Mouse (Mus musculus): ENCODE data around the gene Supt16.

Supt16 gene

DNA sequence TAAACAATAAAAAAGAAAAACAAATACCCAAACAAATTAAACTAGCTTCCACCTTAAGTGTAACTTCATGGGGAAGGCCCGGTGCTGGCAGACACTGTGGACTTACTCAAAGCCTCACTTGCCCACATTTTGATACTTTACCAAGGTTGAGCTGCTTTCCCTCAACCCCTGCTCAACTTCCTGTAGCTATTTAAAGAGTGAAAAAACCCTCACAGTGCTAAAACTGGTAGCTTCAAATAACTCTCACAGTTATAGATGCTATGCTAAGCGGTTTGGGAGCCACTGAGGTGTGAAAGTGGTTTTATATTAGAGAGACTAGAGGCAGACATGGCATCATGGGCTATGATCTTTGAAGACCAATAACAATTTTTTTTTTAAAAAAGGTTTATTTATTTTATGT is 30.6 kb downstream of the Supt16 start:
- TF ChIP-seq CTCF (conservative IDR thresholded peaks at IDR 0.05; ENCODE audit: low read length) (no peak), NANOG (IDR thresholded peaks at IDR 0.05; ENCODE audit: borderline replicate concordance, low read length) (no peak), POU5F1 (IDR thresholded peaks at IDR 0.05; ENCODE audit: borderline replicate concordance, low read length) (no peak)
- H3K4me3 ChIP-seq (replicated peaks; ENCODE audit: low read length): no peak overlapping the region
- H3K36me3 ChIP-seq (ENCODE audit: insufficient read depth, low read length): peaks cover 86% of the 10 kb centered on the region
- no peaks in the 10 kb centered on the region for H3K27me3 ChIP-seq (ENCODE audit: insufficient read depth, low read length)
- peaks cover 7% of the 10 kb centered on the region; the same call in 1 of the 2 replicates for H3K4me1 ChIP-seq (replicated peaks; ENCODE audit: low read depth, low read length)
- H3K9me3 ChIP-seq (ENCODE audit: low read length): no peaks in the 10 kb centered on the region

DNA sequence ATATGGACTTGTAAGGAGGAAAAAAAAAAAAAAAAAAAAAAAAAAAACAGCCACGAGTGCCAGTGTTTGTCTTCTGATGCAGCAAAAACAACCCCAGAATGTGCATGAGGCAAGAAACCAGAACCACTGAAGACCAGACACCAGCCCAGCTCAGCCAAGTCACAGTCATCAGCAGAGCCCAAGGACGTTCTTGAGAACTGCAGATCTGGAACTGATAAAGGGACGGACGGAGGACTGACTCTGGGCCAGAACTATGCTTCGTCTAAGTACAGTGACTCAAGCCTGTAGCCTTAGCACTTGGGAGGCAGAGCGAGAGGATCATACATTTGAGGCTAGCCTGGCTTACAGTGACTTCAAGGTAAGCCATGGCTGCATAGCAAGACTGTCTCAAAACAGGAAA is 36.3 kb downstream of the Supt16 start:
- H3K9me3 ChIP-seq (ENCODE audit: low read length): no peaks in the 10 kb centered on the region
- H3K4me3 ChIP-seq (replicated peaks; ENCODE audit: low read length): no peak overlapping the region
- H3K27me3 ChIP-seq (ENCODE audit: insufficient read depth, low read length): no peaks in the 10 kb centered on the region
- peaks cover 77% of the 10 kb centered on the region for H3K36me3 ChIP-seq (ENCODE audit: insufficient read depth, low read length)
- no peak for TF ChIP-seq CTCF (conservative IDR thresholded peaks at IDR 0.05; ENCODE audit: low read length)
- TF ChIP-seq POU5F1 (IDR thresholded peaks at IDR 0.05; ENCODE audit: borderline replicate concordance, low read length): no peak
- no peak for TF ChIP-seq NANOG (IDR thresholded peaks at IDR 0.05; ENCODE audit: borderline replicate concordance, low read length)
- peaks cover 5% of the 10 kb centered on the region; the same call in 1 of the 2 replicates for H3K4me1 ChIP-seq (replicated peaks; ENCODE audit: low read depth, low read length)

DNA sequence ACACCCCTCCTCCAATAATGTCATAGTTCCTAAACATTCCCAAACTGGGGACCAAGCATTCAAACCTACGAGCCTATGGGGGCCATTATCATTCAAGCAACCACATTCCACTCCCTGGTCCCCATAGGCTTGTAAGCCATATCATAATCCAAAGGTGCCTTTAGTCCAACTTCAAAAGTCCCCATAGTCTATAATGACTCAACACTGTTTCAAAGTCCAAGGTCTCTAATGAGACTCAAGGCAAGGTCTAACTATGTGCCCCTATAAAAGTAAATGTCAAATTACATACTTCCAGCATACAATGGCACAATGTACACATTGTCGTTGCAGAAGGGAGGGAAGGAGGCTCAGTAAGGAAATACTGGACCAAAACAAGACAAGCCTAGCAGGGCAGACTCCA is 42.2 kb downstream of the Supt16 start:
- peaks cover 20% of the 10 kb centered on the region for H3K36me3 ChIP-seq (ENCODE audit: insufficient read depth, low read length)
- no peak for TF ChIP-seq NANOG (IDR thresholded peaks at IDR 0.05; ENCODE audit: borderline replicate concordance, low read length)
- no peak for TF ChIP-seq CTCF (conservative IDR thresholded peaks at IDR 0.05; ENCODE audit: low read length)
- no peak for TF ChIP-seq POU5F1 (IDR thresholded peaks at IDR 0.05; ENCODE audit: borderline replicate concordance, low read length)
- H3K4me1 ChIP-seq (replicated peaks; ENCODE audit: low read depth, low read length): peaks cover 3% of the 10 kb centered on the region; the same call in 1 of the 2 replicates
- H3K4me3 ChIP-seq (replicated peaks; ENCODE audit: low read length): no peak overlapping the region
- no peaks in the 10 kb centered on the region for H3K27me3 ChIP-seq (ENCODE audit: insufficient read depth, low read length)
- H3K9me3 ChIP-seq (ENCODE audit: low read length): no peaks in the 10 kb centered on the region

DNA sequence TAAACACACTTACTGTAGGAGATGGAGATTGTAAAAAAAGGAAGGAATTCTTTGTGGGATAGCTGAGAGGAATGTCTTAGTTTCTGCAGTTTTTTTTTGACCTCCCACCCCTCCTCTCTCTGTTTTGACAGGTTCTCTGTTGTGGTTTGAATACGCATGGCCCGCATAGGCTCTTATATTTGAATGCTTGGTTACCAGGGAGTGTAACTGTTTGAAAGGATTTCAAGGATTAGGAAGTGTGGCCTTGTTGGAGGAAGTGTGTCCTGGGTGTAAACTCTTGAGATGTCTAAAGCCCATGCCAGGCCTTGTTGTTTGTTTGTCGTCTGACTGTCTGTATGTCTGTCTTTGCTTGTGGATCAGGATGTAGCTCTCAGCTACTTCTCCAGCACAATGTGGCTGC is 44.6 kb downstream of the Supt16 start:
- no peak for TF ChIP-seq CTCF (conservative IDR thresholded peaks at IDR 0.05; ENCODE audit: low read length)
- no peak for TF ChIP-seq POU5F1 (IDR thresholded peaks at IDR 0.05; ENCODE audit: borderline replicate concordance, low read length)
- TF ChIP-seq NANOG (IDR thresholded peaks at IDR 0.05; ENCODE audit: borderline replicate concordance, low read length): no peak
- H3K4me1 ChIP-seq (replicated peaks; ENCODE audit: low read depth, low read length): peaks cover 9% of the 10 kb centered on the region
- H3K4me3 ChIP-seq (replicated peaks; ENCODE audit: low read length): no peak overlapping the region
- no peaks in the 10 kb centered on the region for H3K9me3 ChIP-seq (ENCODE audit: low read length)
- H3K36me3 ChIP-seq (ENCODE audit: insufficient read depth, low read length): no peaks in the 10 kb centered on the region
- no peaks in the 10 kb centered on the region for H3K27me3 ChIP-seq (ENCODE audit: insufficient read depth, low read length)

DNA sequence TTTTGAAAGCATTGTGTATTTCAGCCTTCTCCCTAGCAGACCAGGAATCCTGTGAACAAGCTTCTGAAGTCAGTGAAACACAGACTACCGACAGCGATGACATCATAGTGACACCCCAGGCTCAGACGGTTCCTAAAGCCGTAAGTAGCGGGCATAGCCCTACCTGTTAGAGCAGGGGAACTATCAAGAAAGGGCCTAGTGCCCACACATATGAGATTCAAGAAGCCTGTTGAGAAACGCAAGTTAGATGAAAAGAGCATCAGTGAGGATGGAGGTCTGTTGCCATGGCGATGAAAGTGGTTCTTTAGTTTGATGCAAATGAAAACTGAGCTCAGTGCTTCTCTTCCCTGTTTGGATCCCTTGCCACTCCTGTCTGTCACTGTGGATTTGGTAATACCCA is 45.0 kb downstream of the Supt16 start:
- Histone ChIP-seq H3K9me3 (ENCODE audit: low read length) (no peaks in the 10 kb centered on the region), H3K36me3 (ENCODE audit: insufficient read depth, low read length) (no peaks in the 10 kb centered on the region), H3K4me1 (replicated peaks; ENCODE audit: low read depth, low read length) (peaks cover 10% of the 10 kb centered on the region), H3K27me3 (ENCODE audit: insufficient read depth, low read length) (no peaks in the 10 kb centered on the region), H3K4me3 (replicated peaks; ENCODE audit: low read length) (no peak overlapping the region)
- 0 out of 2 replicates have a peak, but pooled peaks have one; percentile 3 for TF ChIP-seq CTCF (conservative IDR thresholded peaks at IDR 0.05; ENCODE audit: low read length)
- TF ChIP-seq POU5F1 (IDR thresholded peaks at IDR 0.05; ENCODE audit: borderline replicate concordance, low read length): no peak

GRCm38 (mm10) chr14:52149888-52150287 is 47.3 kb downstream of the Supt16 start:
- H3K4me1 ChIP-seq (replicated peaks; ENCODE audit: low read depth, low read length): peaks cover 26% of the 10 kb centered on the region
- H3K9me3 ChIP-seq (ENCODE audit: low read length): no peaks in the 10 kb centered on the region
- H3K4me3 ChIP-seq (replicated peaks; ENCODE audit: low read length): no peak overlapping the region
- H3K36me3 ChIP-seq (ENCODE audit: insufficient read depth, low read length): peaks cover 8% of the 10 kb centered on the region
- no peak for TF ChIP-seq NANOG (IDR thresholded peaks at IDR 0.05; ENCODE audit: borderline replicate concordance, low read length)
- no peak for TF ChIP-seq POU5F1 (IDR thresholded peaks at IDR 0.05; ENCODE audit: borderline replicate concordance, low read length)
- no peak for TF ChIP-seq CTCF (conservative IDR thresholded peaks at IDR 0.05; ENCODE audit: low read length)
- no peaks in the 10 kb centered on the region for H3K27me3 ChIP-seq (ENCODE audit: insufficient read depth, low read length)

- no peaks in the 10 kb centered on the region for H3K27me3 ChIP-seq (ENCODE audit: insufficient read depth, low read length)
- no peaks in the 10 kb centered on the region for H3K9me3 ChIP-seq (ENCODE audit: low read length)
- H3K4me3 ChIP-seq (replicated peaks; ENCODE audit: low read length): peak overlapping the region; percentile 32; the same call in 1 of the 2 replicates
- TF ChIP-seq POU5F1 (IDR thresholded peaks at IDR 0.05; ENCODE audit: borderline replicate concordance, low read length): no peak
- TF ChIP-seq CTCF (conservative IDR thresholded peaks at IDR 0.05; ENCODE audit: low read length): peak; percentile 77
- no peak for TF ChIP-seq NANOG (IDR thresholded peaks at IDR 0.05; ENCODE audit: borderline replicate concordance, low read length)
- peaks cover 52% of the 10 kb centered on the region for H3K4me1 ChIP-seq (replicated peaks; ENCODE audit: low read depth, low read length)
- peaks cover 9% of the 10 kb centered on the region for H3K36me3 ChIP-seq (ENCODE audit: insufficient read depth, low read length)
Measured at GRCm38 (mm10) chr14:52146540-52146939, 50.7 kb downstream of the Supt16 start.

- Histone ChIP-seq H3K9me3 (ENCODE audit: low read length) (no peaks in the 10 kb centered on the region), H3K4me3 (replicated peaks; ENCODE audit: low read length) (no peak overlapping the region), H3K4me1 (replicated peaks; ENCODE audit: low read depth, low read length) (peaks cover 60% of the 10 kb centered on the region), H3K27me3 (ENCODE audit: insufficient read depth, low read length) (0 out of 2 replicates have a peak, but pooled peaks cover 2% of the 10 kb centered on the region), H3K36me3 (ENCODE audit: insufficient read depth, low read length) (peaks cover 9% of the 10 kb centered on the region)
- TF ChIP-seq NANOG (IDR thresholded peaks at IDR 0.05; ENCODE audit: borderline replicate concordance, low read length): no peak
- TF ChIP-seq POU5F1 (IDR thresholded peaks at IDR 0.05; ENCODE audit: borderline replicate concordance, low read length): no peak
- TF ChIP-seq CTCF (conservative IDR thresholded peaks at IDR 0.05; ENCODE audit: low read length): no peak
Measured at GRCm38 (mm10) chr14:52144165-52144564, 53.1 kb downstream of the Supt16 start.

Measured in E14TG2a.4 (cell line).